Mouse (Mus musculus) MEL (cell line): Measurements from ENCODE around the gene H2al1d.

Source experiments
- CHD2 ChIP-seq: IDR thresholded peaks from 2 replicates; pipeline ENCODE4 v1.6.1; 2011; ENCODE audit warnings: low read length, improper control_type of control experiment
- CTCF ChIP-seq, 3 experiments: IDR thresholded peaks in 2 of 3; conservative IDR thresholded peaks in 1 of 3; 2 replicates each; pipeline ENCODE4 v1.5.1; 2011 to 2012; ENCODE audit warnings: low read length in 3 of 3, low read depth in 2 of 3, mild to moderate bottlenecking in 2 of 3, improper control_type of control experiment in 1 of 3, inconsistent platforms in 1 of 3, mixed read lengths in 1 of 3, moderate library complexity in 1 of 3; ENCODE audit not compliant: control insufficient read depth in 1 of 3, insufficient read depth in 1 of 3, poor library complexity in 1 of 3, severe bottlenecking in 1 of 3
- ELF1 ChIP-seq: IDR thresholded peaks from 2 replicates; pipeline ENCODE4 v1.6.1; 2014; ENCODE audit warnings: low read depth, mild to moderate bottlenecking, inconsistent platforms, low read length, improper control_type of control experiment, moderate library complexity
- GATA1 ChIP-seq: IDR thresholded peaks from 2 replicates; pipeline ENCODE4 v1.6.1; 2011; ENCODE audit warnings: low read depth, low read length, improper control_type of control experiment
- HCFC1 ChIP-seq: IDR thresholded peaks from 2 replicates; pipeline ENCODE4 v1.6.1; 2012; ENCODE audit warnings: low read depth, mild to moderate bottlenecking, inconsistent platforms, low read length, improper control_type of control experiment, moderate library complexity
- MYB ChIP-seq: IDR thresholded peaks from 2 replicates; pipeline ENCODE4 v1.6.1; 2011; ENCODE audit warnings: mild to moderate bottlenecking, low read depth, low read length, improper control_type of control experiment
- POLR2A ChIP-seq, 2 experiments: IDR thresholded peaks; 2 replicates each; pipeline ENCODE4 v1.6.1; 2011 to 2012; ENCODE audit warnings: low read length in 2 of 2, mild to moderate bottlenecking in 2 of 2, control low read depth in 1 of 2, improper control_type of control experiment in 1 of 2, low read depth in 1 of 2, moderate library complexity in 1 of 2; ENCODE audit not compliant: control insufficient read depth in 1 of 2, insufficient read depth in 1 of 2, poor library complexity in 1 of 2
- SIN3A ChIP-seq: IDR thresholded peaks from 2 replicates; pipeline ENCODE4 v1.6.1; 2012; ENCODE audit warnings: low read length, improper control_type of control experiment, inconsistent platforms
- ZNF384 ChIP-seq: IDR thresholded peaks from 2 replicates; pipeline ENCODE4 v1.6.1; 2012; ENCODE audit warnings: low read depth, mild to moderate bottlenecking, inconsistent platforms, low read length, improper control_type of control experiment

- TF ChIP-seq MYB: no peak
- no peak for TF ChIP-seq POLR2A (IDR thresholded peaks at IDR 0.05; ENCODE audit: control insufficient read depth in 1 of 2, insufficient read depth in 1 of 2, low read depth in 1 of 2, low read length in 2 of 2, poor library complexity in 1 of 2)
- no peak for TF ChIP-seq CTCF (IDR thresholded peaks at IDR 0.05 in 2 of 3, conservative IDR thresholded peaks at IDR 0.05 in 1 of 3; ENCODE audit: control insufficient read depth in 1 of 3, insufficient read depth in 1 of 3, low read depth in 2 of 3, low read length in 3 of 3, poor library complexity in 1 of 3, severe bottlenecking in 1 of 3)
- TF ChIP-seq ZNF384: no peak
- no peak for TF ChIP-seq SIN3A
- no peak for TF ChIP-seq HCFC1
- TF ChIP-seq ELF1: no peak
- no peak for TF ChIP-seq GATA1
- TF ChIP-seq CHD2: no peak
These were observed 40.8 kb upstream of the H2al1d start for GRCm38 (mm10) chrX:11267791-11268190.
